Mouse (Mus musculus): ENCODE results near the gene Rgs6.

Rgs6 gene

DNA sequence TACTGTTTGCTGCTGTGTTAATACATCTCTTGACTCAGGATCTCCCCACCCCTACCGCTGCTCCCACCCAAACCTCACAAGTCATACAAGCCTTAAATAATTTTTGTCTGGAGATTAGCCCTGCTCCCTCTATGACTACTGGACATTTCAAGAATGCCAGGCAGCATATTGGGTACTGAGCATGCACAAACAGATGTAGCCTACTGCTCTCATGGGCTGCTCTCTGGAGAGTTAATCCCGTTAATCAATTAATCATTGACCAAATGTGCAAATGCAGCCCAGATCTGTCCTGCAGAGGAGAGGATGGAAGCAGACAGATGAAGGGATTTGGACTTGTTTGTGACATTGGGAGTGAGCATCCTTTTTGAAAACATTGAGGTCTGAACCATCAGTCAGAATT is at the start of gene Rgs6:
Rgs6 (plus strand) TSS at position 276 of the 400 bp plus-strand sequence.
- in situ Hi-C loops (cut with MboI, MseI): no loop called here

DNA sequence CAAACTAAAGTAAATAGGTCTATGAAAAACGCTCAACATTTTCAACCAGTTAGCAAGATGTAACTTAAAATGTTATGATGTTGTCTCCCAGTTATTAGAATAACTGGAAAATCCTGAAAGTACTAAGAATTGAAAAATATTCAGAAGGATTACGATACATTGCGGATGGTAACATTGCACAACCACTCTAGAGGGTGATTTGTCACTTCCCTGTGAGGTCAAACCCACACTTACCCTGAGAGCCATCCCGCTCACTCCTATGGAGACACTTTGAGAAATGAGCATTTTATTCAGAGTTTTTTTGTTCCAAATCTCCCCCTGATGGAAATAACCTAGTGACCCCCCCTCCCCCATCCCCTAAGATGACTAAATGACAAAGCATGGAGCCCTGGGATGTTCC is 41.0 kb upstream of the Rgs6 start:
- in situ Hi-C loops (cut with MboI, MseI): no loop called here

DNA sequence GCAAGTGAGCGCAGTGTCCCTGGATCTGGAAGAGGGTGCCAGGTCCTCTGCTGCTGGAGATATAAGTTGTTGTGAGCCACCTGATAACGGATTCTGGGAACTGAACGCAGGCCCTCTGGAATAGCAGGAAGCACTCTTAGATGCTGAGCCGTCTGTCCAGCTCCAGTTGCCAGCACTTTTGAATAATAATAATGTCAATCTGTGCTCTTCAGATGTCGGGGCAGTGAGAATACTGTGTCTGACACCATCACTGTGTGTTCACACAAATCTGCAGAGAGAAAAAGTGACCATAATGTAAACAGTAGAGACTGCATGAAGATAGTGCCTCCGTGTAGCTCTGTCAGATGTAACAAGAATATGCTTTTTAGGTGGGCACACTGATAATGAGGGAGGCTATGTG is 38.9 kb upstream of the Rgs6 start:
- in situ Hi-C loops (cut with MboI, MseI): no loop called here

DNA sequence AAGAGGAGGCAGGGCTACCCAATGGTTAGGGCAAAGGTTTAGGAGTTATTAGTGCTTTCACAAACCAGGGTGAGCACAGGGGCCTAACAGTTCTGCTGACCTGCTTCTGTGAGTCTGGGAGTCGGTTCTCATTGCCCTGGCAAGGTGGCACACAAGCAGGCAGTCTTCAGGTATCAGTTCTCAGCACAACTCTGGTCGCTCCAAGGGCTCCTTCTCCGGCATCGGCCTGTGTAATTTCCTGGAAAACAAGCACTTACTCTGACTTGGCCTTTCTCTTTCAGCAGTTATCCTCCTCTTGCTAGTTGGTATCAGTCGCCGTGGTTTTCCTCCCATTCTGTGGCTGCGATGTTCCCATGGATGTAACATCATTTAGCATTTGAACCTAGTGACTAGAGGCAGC is 38.0 kb upstream of the Rgs6 start:
- in situ Hi-C loops (cut with MboI, MseI): no loop called here

DNA sequence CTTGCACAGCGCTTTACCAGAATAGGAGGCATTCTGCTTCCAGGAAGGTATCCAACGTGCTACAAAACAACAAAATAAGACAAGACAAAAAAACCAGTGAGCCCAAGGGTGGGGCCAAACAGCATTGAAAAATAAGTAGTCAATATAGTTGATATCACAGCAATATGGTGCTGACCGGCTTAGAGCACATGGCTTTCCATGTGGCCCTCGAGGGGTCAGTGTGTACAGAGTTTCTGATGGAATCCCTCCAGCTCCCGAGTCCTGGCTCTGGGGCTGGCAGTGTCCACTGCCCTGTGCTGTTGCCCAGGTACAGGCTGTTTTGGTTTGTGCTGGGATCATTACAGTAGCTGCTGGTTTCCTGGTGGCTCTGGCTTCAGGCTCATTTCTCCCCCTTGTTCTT is 35.7 kb upstream of the Rgs6 start:
- in situ Hi-C loops (cut with MboI, MseI): no loop called here

DNA sequence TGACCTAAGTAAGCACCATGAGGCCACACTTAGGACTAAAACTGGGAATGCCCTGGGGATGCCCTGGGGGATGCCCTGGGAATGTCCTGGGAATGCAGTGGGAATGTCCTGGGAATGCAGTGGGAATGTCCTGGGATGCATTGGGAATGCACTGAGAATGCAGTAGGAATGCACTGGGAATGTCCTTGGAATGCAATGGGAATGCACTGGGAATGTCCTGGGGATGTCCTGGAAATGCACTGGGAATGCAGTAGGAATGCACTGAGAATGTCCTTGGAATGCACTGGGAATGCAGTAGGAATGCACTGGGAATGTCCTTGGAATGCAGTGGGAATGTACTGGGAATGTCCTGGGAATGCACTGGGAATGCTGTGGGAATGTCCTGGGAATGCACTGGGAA is 25.2 kb upstream of the Rgs6 start:
- in situ Hi-C loops (cut with MboI, MseI): no loop called here

DNA sequence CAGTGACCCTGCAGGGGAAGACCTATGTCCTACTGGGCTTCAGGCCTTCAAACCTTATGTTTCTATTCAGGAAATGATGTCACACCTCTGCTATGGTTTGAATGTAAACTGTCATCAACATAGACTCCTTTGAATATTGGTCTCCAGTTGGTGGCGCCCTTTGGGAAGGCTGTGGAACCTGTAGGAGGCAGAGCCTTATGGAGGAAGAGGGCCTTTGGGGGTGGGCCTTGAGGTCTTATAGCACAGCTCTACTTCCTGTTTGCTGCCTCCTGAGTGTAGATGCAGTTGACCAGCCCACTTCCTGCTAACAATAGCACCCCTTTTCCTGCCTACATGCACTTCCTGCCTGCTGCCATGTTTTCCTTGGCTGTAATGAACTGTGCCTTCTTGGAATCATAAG is 19.7 kb upstream of the Rgs6 start:
- in situ Hi-C loops (cut with MboI, MseI): no loop called here

DNA sequence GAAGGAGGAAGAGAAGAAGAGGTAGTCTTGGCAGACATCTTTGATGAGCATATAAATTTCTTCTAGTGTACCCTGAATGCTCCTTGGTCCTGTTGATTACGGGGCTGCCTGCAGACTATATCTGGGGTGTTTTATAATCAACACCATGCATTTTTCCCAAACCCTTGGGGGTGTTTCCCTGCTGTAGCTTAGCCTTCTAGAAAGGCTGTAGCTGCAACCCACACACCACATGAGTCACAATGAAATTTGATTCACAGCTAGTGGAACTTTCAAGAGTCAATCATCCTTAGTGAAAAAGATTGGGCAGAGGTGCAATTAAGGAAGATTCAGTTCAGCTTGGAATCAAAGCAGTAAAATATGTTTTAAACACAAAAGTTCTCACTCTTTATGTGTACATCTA is 15.4 kb upstream of the Rgs6 start:
- in situ Hi-C loops (cut with MboI, MseI): no loop called here

DNA sequence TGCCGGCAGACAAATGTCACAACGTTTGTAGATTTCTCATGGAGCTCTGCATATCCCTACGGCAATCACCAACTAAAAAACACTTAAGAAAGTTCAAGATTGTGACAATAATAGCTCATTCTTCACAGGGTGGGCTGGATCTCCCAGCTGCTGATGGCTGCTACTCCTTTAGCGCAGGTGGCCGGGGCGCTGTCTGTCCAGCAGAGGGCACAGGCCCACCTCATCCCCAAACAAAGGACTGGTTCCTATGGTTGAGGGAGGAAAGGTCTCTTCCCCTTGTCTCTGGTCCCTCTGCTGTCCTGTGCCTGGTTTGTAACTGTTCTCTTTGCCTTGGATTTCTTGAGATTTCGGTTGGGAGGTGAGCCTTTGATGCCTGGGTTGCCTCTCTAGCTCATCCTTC is 1.5 kb upstream of the Rgs6 start:
- in situ Hi-C loops (cut with MboI, MseI): no loop called here

DNA sequence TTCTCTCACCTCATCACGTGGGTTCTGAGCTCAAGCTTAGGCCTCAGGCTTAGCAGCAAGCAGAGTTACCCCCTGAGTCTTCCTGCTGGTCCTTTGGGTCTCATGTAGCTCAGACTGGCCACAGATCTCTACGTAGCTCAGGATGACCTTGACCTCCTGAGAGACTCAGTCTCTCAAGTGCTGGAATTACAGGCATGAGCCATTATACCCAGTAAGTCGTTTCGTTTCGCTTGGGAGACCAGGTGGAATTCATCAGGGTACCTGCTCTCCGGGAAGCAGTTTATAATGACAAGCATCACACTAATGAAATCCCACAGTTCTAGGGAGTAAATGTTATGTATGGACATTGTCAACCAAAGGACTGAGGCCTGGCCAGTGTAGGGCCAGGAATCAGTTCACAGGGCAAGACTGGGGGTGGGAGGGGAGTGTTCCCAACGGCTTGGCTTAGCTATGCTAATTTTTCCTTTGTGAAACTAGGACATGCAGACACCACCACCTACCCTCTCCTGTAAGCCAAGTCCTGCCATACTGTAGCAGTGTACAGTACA is 670 bp upstream of the Rgs6 start:
- in situ Hi-C loops (cut with MboI, MseI): no loop called here

DNA sequence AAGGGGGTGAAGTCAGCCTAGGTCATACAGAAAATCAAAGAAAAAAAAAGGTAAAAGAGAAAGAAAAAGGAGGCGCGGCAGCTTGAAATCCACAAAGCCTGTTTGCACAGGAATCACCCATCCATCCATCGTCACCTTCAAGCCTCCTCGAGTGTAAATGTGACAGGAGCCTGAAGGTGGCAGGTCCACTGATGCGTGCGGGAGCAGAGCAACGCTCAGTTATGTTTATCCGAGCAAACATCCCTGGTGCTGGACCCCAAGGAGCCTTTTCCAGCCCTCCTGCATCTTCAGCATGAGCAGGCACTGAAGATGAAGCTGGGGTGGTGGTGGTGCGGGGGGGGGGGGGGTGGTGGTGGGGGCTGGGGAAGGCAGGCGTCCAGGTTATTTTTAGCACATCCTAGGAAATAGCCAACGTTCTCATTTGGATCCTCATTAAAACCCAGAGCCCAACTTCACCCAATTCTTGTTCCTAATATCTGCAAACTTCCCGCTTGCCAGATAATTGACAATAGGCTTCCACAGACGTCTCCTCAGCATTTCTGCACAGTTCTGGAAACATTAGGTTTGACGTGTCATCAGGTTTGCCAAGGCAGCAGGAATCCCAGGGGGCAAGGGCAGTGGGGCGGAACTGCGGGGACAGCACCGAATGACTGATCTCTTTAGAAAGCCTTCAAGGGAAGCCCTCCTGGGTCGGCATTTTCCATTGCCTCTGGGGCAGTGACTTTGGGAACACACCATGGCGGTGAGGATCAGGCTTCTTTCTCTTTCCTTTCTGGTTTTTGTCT is 946 bp downstream of the Rgs6 start:
- in situ Hi-C loops (cut with MboI, MseI): no loop called here

DNA sequence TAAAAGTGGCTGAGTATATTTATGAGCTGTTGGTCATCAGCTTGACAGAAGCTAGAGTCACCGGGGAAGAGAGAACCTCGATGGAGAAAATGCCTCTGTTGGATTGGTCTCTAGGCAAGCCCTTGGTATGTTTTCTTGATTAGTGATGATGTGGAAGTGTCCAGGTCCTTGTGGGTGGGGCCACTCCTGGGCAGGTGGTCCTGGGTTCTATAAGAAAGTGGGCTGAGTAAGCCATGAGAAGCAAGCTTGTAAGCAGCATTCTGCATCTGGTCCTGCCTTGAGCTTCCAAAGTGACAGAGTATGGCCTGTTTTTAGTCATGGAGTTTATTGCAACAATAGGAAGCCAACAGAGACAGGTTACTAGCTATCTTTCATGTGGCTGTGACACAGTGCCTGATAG is 10.9 kb downstream of the Rgs6 start:
- in situ Hi-C loops (cut with MboI, MseI): no loop called here

DNA sequence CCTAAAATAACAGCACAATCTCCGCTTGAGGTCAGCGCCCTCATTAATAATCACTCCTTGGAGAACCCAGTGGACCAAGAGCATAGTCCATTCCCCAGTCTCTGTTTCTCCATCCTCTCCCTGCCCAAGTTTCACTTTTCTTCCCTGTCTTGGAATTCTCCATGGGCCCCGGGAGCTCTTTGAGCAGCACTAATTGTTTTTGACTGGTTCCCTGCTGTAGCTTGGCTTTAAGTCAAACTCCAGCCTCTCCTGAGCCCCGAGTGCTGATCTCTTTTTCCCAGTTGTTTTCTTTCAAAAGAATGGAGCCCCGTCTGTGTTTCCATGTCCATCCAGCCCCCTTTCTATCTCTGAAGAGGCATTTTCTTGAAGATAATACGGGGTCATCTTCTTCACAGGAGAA is 12.3 kb downstream of the Rgs6 start:
- in situ Hi-C loops (cut with MboI, MseI): no loop called here

DNA sequence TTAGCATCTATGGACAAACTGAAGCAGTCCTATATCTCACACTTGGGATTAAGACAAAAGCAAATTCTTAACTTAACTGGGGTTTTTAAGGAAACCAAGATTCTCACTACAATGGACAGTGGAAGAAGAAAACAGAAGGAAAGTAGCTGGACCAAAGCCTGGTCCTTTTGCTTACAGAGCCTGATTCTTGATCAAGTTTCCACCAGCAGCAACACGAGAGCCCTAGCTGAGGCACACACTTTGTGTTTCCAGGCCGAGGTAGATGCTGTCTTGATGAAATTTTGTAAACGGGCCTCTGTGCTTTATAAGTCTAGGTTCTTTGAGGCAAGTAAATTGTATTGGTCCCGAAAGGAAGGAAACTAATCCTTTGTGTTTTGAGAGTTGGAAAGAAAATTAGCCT is 14.7 kb downstream of the Rgs6 start:
- in situ Hi-C loops (cut with MboI, MseI): no loop called here

DNA sequence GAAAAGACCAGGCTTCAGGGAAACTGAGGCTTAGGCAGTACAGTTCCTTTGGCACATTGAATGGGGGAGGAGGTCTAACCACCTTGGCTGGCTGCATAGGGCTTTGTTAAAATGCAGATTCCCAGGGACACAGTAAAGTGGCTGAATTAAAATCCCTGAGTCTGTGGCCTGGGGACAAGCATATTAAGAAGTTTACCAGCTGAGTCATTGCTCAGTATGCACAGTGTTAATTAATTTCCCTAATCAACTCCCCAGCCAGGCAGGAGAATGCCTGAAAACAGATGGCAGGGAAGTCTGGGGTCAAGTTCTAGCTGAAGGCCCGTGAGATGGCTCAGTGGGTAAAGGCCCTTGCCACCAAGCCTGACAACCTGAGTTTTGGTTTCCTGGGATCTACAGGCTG is 15.2 kb downstream of the Rgs6 start:
- in situ Hi-C loops (cut with MboI, MseI): no loop called here

DNA sequence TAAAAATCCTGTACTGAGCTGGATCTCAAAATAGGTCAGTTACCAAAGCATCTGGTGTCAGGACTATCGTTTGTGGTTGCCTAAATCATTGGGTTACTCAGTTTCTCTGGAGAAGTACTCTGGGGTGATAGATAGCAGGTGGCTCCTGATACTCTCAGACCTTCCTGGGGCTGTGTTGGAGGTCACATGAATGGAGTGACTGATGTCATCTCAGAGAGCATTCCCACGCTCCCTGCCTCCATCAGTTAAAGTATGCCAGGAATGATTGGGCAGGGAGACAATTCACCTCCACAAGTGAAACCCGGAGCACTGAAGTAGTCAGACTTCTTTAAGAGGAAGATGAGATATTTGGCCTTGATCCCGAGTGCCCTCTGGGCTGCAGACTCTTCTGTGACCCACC is 15.9 kb downstream of the Rgs6 start:
- in situ Hi-C loops (cut with MboI, MseI): no loop called here

DNA sequence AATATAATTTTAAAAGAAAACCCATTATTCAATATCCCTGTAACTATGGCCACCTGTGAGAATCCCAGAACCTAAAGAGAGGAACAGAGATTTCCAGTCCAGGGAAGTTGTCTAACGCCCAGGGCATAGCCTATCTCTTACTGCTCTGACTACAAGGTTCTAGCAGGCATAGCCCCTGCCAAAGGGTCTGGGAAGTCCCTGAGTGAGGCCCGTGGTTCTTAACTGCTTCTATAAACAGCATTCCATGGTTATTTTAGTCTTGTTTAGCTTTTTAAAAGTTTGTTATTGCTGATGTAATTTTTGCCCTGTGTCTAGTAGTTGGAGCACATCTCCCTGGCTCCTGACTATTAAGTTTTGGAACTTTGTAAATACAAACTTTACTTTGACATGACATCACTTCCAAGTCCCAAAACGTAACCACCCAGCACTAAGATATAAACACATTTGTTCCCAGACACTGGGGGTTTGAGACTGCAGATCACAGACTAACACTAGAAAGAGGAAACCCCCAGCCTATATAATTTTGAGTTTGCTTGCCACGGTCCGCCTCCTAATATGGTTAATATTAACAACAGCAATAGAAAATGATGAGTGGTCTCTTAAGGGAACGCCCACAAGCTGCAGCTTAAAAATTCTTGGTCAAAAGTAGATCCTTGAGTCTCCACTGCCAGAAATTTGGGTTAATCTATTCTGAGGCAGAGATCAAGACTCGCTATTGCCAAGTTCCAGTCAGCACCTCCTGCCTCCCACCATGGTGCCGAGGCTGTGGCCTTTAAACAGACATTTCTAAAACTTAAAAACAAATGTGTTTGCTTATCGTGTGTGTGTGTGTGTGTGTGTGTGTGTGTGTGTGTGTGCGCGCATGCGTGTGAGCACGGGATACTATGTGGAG is 24.9 kb downstream of the Rgs6 start:
- in situ Hi-C loops (cut with MboI, MseI): no loop called here

DNA sequence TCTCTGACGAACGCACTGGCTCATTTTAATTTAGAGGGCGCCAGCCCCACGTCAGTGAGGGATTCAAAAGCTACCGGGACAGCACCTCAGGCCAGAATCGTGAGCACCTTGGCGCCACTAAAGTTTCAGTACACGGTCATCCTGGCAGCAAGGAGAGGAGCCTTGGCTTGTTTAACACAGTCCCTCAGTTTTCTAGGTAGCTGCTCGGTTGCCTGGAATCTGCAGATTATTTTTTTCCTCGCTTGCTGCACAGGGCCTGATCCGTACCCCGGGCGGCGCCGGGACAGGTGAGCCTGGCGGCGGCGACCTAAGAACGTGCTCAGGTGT is 28.4 kb downstream of the Rgs6 start:
- in situ Hi-C loops (cut with MboI, MseI): no loop called here

DNA sequence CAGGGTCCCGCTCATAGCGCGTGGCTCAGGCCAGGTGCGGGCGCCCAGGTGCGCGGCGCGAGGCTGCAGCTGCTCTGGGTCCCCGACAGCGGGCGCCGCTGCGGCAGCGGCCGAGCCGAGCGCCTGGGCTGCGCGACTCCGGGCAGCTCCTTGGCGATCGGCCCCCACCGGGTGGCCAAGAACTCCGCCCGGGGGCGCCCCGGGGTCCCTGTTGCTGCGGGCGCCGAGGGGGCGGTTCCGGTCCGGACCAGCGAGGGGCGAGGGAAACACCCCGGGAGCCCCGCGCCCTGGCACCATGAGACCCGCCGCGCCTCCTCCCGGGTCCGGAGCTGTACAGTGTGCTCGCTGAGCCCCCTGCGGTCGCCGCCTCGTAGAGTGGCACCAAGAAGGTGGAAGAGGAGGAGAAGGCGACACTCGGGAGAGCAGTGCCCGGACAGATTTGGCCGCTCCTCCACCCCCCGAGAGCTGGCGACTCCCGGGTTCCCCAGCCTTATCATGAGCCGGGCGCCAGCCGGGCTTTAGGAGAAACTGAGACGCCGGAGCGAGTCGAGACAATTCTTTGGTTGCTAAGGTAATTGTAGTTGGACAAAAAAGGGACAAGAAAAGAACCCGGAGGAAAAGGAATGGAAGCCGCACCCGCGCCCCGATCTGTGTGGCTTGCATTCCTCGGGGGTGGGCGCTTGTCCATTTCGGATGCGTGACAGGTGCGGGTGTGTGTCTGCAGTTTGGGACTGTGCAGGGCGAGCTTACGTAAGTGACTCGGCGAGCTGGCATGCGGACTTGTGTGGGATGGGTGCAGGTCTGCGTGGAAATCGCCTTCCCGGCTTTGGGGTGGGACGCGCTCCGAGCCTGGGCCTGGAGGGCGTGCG is 29.0 kb downstream of the Rgs6 start:
- in situ Hi-C loops (cut with MboI, MseI): no loop called here

DNA sequence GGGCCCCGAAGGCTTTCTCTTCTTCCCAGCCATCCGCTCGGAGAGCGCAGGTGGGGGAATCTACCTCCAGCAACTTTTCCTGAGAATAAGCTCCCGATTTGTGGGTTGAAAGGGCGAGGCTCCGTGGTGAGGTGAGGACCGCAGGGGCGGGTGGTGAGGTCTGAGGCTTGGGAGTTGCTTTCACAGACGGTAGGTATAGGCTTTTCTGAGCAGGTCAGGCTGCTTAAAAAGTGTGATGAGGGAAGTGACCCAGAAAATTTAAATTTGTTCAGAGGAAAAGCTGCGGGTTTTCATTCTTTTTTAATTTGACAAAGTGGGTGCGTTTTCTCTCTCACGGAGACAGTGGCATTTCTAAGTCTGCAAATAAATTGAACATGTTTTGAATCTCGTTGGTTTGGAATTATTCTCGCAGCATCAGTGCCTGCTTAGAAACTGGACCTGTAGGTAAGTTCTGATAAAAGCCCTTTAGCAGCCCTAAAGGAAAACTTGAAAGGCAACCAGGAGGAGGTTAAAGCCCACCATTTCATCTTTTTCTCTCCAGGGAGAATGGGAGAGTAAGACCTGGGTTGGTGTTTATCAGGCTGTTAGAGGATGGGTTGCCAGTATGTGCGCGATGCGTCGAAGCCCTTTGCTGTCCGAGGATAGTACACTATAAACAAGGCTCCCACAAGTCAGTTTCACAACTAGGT is 29.7 kb downstream of the Rgs6 start:
- in situ Hi-C loops (cut with MboI, MseI): no loop called here

DNA sequence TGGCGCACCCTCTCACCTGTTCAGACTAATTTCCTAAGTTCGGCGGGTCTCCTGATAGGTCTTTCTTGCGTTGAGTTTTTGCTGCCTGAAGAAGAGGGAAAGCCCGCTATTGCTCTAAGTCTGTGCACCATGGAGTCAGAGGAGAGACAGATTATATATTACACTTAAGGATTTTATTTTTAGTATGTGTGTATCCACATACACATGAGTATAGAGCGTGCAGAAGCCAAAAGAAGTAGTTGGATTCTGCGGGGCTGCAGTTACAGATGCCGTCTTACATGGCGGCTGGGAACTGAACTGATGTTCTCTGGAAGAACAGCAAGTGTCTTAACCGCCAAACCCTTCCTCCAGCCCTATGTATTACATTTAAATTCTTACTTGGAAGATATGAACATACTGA is 52.3 kb downstream of the Rgs6 start:
- in situ Hi-C loops (cut with MboI, MseI): no loop called here

Measured in T-helper 1 cell (primary cell).